Mouse (Mus musculus): Measurements from ENCODE around the gene Npff.

Gene Npff

DNA sequence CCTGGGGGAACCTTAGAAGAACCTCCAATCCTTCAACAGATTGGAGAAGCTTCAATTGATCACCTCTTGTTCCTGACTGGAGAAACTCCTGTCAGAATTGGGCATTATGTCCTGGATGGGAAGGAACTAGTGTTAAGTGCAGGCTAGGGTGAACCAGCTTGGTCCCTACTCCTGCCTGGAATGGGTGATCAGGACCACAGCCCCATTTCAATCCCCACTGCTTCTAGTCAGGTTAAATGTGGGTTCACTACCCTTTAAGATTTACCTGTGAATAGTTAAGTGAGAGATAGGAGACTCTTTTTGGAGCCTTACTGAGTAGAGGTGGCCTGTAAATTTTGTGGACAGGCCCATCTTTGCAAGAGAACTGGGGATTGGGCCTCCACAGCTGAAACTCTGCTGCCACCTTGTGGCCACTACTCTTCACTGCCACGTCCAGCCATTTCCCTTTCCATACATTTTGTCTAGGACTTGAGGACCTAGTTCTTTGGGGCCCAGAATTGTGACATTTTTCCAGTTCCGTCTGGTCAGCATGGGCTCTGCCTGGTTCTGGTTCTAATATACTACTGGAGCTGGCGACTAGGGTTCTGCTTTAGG is at the start of gene Npff:
Gene Npff (minus strand): TSS at position 51 of the 594 bp plus-strand sequence.
- peak; percentile 63 to 85 for DNase-seq

DNA sequence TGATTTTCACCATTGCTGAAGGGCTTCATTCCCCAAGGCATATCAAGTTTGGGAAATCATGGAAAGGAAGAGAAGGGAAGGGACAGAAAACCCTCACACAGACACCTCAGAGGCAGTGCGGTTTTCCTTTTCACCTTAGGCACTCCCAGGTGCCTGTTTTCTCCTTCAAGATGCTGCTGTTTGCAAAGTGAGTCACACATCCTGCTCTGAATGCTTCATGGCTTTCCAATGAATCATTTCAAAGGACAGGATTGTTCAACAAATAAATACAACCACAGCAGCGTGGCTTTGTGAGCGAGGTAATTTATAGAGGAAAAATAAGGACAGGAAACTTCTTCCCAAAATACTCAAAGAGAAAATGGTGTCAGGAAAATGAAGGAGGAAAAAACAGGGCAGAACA is 47.3 kb upstream of the Npff start:
- DNase-seq = no peak

DNA sequence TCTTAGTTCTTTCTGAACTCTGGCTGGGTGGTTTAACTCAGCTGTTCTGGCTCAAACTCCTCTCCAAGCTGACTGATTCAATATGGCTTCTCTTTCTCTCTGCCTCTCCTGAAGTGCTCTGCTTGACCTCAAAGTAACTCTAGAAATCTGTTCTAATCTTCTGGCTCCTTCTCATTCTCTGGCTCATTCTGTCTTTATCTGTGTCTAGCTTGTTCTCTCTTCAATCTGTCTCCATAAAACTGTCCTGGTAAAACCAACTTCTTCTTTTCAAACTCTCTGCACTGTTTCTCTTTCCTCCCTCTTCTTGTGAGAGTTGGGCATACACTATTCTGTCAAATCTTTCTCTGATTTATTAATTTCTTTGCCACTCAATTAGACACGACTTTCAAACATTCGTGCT is 43.1 kb upstream of the Npff start:
- no peak for DNase-seq

DNA sequence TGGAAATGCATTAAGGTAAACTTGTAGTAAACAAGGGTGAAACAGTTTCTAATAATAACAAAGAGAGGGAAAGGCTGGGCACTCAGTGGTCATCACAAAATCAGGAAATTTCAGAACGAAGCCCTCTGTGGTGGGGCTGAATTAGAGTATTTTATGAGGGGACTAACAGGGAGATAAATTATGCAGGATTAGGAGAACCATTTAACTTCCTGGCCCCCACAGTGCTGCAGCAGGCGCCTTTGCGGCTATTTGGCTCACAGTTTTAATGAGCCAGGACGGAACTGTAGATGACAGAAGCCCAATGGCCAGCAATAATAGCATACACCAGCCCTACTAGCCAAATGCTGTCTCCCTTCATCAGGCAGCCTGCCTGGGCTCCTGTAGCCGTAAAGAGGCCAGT is 38.9 kb upstream of the Npff start:
- no peak for DNase-seq

DNA sequence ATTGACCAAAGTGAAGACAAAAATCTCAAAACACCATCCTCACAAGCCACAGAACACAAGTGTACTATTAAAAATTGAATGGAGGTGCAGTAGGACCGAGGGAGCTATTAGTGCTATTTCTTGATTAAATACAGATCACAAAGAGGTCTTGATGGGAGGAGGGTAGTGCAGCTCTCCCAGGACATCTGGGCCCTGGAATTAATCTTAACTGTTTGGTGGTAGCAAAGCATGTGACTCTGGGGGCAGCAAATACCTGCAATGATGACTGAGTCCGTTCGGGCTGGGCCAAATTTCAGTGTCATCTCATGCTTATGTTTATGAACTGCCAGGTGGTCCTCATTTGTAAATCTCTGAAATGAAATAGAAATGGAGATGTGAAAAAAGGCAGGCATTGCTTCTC is 38.3 kb upstream of the Npff start:
- no peak for DNase-seq

DNA sequence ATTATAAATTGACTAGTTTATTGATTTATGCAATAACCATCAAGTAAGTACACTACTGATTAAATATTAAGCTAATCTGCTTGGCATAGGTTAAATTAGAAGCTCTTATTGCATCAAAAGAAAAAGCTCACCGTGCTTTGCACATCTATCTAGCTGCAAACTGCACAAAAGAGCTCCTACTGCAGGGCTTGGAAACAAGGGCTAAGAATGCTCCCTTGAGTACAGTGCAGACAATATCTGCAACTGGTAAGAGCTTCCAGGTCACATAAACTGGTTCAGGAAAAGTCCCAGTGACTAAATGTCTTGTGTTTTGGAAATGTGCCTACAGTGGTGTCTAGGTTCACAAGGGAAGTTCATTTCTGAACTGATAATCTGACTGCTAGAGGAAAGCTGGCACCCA is 37.7 kb upstream of the Npff start:
- DNase-seq = no peak

DNA sequence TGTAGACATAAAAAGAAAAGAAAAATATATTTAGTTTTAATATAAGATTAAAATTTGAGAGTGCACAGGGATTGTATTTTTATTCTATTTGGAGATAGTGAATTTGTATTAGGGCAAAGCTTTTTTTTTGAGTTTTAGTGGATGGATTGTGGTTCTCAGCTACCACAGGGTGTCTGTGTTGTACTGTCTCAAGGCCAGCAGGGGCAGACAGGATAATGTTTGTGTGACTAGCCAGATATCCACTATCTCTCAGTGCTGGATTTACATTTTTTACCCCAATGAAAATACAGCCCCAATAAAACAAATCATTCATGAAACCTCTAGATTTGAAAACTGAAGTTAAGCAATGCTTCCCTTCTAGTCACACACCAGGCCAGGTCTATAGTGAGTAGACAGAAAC is 32.8 kb upstream of the Npff start:
- no peak for DNase-seq

DNA sequence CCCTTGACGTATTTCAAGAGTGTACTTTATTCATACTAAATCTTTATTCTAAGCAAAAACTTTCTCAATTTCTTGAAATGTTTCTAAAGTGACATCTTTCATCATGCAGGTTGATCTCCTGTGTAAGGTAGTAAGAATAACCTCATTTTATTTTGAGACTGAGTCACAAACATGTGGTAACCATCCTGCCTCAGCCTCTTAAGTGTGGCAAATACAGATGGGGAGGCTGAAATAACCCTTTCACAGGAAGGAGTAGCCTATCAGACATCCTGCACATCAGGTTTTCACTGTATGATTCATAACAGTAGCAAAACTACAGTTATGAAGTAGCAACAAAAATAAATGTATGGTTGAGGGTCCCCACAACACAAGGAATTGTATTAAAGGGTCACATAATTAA is 30.8 kb upstream of the Npff start:
- no peak for DNase-seq

DNA sequence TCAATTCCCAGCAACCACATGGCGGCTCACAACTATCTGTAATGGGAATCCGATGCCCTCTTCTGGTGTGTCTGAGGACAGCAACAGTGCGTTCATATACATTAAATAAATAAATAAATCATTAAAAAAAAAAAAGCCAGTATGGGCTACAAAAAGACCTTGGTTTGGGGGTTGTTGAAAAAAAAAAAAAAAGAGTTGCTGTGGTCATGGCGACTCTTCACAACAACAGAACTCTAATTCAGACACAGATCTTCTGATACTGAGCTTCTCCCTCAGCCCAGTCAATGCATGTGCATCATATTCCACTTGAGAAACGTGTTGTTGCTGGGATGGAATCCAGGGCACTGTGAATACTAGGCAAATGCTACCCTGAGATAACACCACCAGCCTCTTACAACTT is 27.9 kb upstream of the Npff start:
- DNase-seq = no peak

DNA sequence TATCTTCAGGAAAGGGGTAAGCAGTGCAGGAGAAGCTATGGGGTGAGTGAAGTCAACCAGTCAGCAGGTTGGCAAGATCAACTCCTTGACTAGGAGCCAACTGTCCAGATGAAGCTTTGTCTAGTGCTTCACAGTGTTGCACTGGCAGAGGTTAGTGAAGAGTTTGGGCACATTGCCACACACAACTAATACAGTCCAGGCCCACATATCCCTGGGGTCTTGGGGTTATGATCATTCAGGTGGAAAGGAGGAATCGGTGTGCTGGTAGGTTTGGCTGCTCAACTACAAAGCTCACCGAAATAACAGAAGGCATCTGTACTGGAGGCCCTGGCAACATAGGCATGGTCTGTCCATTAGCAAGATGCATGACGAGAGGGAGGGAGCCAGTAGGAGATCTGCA is 22.7 kb upstream of the Npff start:
- DNase-seq = peak; percentile 15 to 28

DNA sequence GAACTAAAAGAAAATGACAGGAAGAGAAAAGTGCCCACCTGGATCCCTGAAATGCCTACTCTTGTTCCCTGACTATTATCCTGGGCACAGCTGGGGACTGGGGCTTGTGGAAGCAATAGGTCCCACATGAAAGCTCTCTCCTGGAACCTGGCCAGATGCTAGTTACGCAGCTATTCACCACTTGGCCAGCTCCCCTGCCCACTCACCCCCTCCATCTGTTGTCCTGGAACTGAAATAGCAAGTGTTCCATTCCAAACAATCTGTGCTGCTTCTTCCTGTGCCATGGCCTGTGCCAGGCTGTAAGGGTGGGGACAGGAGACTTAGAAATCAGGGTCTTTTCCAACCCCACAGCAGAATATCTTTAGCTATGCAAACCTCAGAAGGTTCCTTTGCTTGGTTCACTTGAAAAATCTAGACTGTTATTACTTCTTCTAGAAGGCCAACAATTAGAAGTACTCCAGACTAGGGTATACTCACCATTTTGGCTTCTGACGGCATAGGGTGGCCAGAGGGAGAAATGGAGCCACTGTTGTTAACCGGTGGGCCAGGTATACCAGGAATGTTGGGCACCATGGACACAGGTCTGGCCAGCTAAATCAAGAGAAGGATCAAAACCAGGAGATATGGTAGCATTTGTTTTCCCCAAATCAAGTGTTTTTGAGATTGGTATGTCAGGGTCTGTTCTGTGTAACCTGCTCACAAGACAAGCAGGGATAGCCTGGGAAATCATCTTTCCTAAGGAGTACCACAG is 22.1 kb upstream of the Npff start:
- DNase-seq = peak; percentile 53 to 62

DNA sequence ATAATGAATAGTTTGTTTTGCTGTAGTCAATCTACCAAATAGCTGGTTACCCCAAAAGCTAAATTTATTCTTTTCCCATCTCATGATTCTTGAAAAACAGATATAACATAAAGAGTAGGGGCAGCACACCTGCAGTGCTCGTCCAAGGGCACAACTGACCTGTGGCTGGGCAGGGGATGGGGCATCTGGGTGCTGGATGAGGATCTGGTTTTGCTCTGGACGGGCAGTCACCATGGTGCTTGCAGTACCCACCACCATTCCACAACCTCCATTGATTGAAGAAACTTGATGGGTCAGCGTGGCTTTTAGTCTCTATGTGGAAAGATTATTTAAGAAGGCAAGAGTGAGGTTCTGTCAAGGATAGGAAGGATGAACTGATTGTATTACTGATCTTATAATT is 21.5 kb upstream of the Npff start:
- no peak for DNase-seq

DNA sequence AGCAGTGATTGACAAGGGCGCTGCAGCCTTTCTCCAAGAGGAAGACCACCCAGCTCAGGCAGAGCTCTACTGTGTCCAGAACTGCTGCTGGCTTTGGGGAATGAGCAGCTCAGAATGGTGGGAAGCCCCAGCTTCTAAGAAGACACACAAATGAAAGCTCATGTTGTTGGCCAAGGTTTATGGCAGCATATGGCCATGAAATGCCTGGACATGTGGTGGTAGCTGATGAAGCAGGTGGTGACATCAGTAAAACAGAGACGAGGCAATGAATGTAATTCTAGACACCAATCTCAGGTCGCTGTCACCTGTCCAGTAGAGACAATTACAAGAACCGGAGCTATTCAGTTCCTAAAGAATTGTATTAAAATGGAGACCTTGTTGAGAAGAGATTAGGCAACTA is 20.1 kb upstream of the Npff start:
- DNase-seq = no peak

DNA sequence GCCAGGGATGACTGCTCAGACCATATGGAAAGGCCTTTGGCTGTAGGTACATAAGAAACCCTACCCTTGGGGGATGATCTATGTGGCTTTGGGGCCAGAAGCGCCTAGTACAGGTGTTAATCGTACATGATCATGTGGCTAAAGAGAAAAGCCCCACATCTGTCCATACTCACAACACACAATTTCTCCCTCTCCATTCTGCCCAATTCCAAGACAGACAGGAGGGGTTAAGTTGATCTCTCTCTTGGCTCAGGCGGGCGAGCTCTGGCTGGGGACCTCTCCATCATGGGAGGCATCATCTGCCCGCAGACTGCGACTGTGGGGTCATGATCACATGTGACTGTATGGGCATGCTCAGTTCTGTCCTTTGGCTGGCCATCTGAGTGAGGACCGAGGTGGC is 9.2 kb upstream of the Npff start:
- no peak for DNase-seq

DNA sequence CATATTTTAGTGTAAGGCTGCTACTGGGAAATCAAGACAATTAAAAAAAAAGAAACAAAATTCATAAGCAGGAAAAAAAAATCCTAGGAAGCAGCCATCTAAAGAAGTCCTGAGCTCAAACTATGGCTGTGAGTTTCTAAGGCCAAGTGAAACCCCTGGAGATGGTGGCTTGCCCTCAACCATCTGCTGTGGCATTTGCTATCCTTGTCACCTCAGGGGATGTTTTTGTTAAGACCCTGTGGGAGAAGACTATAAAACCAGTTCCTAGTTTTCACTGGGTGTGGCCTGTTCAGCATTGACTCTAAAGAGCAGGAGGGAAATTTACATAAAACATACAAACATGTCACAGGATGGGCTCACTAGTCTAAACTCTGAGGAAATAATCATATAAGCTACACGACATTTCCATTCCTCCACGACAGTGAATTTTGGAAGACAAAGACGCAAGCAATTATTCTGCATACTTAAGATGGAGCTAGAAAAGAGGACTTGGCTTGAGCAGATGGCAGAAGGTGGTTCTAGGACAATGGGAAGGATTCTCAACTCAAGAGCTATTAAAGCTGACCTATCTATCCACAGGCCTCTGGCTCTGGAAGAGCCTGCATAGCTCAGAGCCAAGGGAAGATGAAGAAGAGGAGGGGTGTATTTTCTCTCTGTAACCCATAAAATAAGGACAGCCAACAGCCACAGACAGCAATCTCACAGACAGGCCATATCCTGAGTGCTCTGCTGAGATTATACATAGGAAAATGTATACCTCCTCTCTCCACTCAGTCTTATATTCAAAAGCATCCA is 7.6 kb upstream of the Npff start:
- DNase-seq = no peak

DNA sequence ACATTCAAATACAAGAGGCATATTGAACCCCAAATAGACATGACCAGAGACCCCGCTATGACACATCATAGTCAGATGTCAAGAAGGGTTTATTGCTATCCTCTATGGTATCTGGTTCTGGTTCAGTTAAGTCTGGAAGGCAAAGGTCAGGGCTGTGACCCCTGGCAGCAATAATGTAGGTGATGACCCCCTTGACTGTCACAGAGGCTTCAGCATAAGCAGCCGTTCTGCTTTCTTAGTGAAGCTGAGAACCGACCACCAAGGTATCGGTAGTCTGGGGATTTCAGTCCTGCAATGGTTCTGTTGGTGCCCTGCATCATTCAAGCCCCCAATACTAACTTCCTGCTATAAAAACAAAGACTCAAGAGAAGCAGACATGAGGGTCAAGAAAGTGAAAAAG is 6.8 kb upstream of the Npff start:
- no peak for DNase-seq

DNA sequence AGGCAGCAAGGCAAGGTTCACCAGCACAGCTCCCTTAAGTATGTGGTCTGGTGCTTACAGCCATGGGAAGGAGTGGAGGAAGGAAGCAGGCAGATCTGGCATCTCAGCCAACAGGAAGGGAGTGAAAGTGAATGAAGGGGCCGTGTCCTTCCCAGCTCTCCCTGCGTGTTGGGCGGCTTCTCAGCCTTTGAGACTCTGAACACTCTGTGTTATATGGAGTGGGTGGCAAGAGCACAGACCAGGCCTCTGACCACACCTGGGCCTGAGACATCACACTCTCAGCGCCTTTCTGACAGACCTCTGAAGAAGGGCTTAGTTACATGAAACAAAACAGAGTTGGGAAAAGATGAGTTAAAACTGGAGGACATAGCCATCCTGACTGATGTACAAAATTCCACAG is 5.8 kb upstream of the Npff start:
- no peak for DNase-seq

DNA sequence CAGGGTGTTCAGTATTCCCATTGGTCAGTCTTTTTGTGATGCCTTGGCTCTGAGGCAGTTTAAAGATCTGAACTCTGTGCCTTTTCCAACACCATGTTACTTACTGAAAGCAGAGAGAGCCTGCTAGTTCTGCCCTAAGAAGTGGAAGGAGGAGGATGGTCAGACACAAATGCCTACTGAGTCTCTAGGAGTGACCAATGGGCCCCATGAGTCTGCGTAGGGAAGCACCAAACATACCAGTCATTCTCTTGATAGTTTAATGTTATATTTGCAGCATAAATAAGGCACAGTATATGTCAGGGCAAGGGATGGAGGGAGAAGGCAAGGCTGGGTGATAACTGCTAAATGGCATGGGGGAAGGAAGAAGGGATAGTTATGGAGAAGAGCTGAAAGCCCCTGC is 3.7 kb upstream of the Npff start:
- no peak for DNase-seq

DNA sequence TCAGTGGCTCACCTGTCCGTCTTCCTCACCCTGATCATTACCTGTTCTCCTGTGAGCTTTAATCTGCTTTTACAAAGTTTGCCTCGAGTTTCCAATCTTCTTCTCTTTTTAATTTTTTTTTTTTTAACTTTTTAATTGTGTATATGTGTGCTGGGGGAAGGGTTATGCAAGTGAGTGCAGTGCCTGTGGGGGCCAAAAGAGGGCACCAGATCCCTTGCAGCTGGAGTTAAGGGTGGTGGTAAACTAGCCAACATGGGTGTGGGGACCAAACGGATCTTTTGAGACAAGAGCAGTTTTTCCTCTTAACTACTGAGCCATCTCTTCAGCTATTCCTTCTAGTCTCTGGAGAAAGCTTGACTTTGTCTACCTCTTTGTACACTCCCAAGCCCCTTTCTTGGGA is 3.2 kb upstream of the Npff start:
- peak in 1 of 2 experiments; percentile 52 for DNase-seq

DNA sequence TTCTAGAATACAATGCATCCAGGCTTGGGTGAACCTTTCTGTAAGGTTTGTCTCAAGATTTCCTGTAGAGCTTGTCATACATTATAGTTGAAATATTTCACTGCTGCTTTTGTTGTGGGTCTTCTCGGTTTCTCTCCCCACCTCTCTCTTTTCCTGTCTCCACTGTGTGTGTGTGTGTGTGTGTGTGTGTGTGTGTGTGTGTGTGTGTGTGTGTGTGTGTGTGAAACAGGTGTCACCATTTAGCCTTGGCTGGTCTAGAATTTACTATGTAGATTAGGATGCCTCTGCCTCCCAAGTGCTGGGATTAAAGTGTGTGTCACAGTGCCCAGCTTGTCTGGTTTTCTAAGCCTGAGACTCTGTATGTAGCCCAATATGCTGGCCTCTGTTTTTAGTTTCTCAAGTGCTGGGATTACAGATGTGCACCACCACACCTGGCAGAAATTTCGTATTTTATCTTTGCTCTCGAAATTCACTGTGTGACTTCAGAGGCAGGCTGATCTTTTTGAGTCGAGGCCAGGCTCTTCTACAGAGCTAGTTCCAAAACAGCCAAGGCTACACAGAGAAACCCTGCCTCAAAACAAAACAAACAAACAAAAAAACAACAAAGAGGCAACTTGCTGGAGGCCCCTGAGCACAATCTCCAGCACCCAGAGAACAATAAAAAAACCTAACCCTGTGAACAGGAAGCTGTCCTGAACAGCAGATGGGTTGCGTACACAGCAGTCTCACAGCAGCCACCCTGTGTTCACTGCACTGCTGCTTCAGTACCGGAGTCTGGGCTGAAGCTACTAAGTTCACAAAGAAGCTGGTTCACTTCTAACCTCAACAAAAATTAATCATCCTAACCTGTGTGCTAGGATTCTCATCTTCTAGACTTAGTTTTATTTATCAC is 1.6 kb upstream of the Npff start:
- DNase-seq = no peak

DNA sequence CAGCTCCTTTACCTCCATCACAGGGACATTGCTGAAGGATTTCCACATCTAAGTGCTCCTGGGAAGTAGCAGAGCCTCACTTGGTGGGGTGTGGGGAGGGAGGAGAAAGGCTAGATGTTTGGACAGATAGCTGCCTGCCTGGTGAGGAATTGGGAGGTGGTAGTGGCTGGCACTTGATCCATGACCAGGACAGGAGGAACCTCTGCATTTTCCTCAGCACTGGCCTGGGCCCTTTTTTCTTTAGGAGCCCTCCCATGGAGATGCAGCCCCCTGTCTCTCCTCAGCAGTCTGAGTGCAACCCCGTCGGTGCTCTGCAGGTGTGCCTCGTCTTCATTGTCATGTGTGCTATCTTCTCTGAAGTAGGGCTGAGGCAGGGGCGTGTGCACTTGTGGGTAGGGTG is 3.3 kb downstream of the Npff start:
- DNase-seq = no peak

DNA sequence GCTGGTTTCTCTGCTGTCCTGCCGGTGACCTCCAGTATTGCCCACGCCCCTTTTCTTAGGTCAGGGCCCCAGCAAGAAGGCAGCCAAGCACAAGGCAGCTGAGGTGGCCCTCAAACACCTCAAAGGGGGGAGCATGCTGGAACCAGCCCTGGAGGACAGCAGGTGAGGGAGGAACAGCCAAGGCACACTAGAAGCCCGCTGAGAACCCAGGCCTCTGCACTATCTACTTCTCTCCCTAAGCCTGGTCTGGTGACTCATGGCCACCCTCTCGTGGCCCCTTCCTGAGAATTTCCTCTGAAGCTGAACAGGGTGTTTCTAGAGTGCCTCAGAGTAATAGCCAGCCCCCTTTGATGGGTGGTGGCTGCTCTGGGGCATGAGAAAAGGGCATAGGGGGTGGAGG is 4.3 kb downstream of the Npff start:
- no peak for DNase-seq

All from kidney, postnatal 36 days (tissue).